In genomic region chr10:61254761-61255160, GRCm38 (mm10) we compare ENCODE assay signal across 12 mouse cellular contexts. TPM values are rescaled to one million over a fixed set of nuclear protein-coding genes. Genes with fewer than 3 reads are reported as not detected.
DNase-seq lines count a peak whose midpoint lies in the region; ATAC-seq and TF ChIP-seq lines count a peak whose summit lies in the region.
"Had no signal": no experiment of that assay in that cellular context is flagged by ENCODE, and none has a peak within 500 bp of the region (broad histone marks: within the 10 kb centered on the region; RNA-seq: fewer than 3 reads in every experiment).

No protein-coding gene starts in this region.

- no peak overlapping the region for H3K4me2 ChIP-seq in embryonic facial prominence, embryonic 14.5 days (ENCODE audit: low read depth, low read length)
- H3K4me2 ChIP-seq in lung, embryonic 14.5 days, result no peak overlapping the region
- H3K4me2 ChIP-seq in intestine, embryonic 16.5 days (ENCODE audit: low read depth, low read length), result no peak overlapping the region
- H3K4me2 ChIP-seq: hindbrain, embryonic 14.5 days; midbrain, embryonic 11.5 days had no signal

- H3K4me1 ChIP-seq in embryonic facial prominence, embryonic 14.5 days (ENCODE audit: control insufficient read depth, insufficient read depth, low read length), result no peaks in the 10 kb centered on the region
- peaks cover 4% of the 10 kb centered on the region for H3K4me1 ChIP-seq in embryonic facial prominence, embryonic 10.5 days
- H3K4me1 ChIP-seq in lung, embryonic 14.5 days (ENCODE audit: insufficient read depth), result no peaks in the 10 kb centered on the region
- no peaks in the 10 kb centered on the region for H3K4me1 ChIP-seq in intestine, embryonic 16.5 days (ENCODE audit: control insufficient read depth, insufficient read depth, low read length)

- TF ChIP-seq CTCF in lung, embryonic 14.5 days (IDR thresholded peaks at IDR 0.05; ENCODE audit: low read depth), result no peak

- no peak overlapping the region for H3K27ac ChIP-seq in embryonic facial prominence, embryonic 14.5 days (replicated peaks; ENCODE audit: low read depth, low read length)
- no peak overlapping the region for H3K27ac ChIP-seq in embryonic facial prominence, embryonic 10.5 days (replicated peaks)
- peak overlapping the region; percentile 40; the same call in 1 of the 2 replicates for H3K27ac ChIP-seq in lung, embryonic 14.5 days (ENCODE audit: low read depth)
- no peak overlapping the region for H3K27ac ChIP-seq in intestine, embryonic 16.5 days (ENCODE audit: low read length)
- H3K27ac ChIP-seq: hindbrain, embryonic 14.5 days; limb, embryonic 10.5 days had no signal

- ATAC-seq in embryonic facial prominence, embryonic 14.5 days (ENCODE audit: low read depth), result no peak
- peak; percentile 31; the same call in 1 of the 2 replicates for ATAC-seq in lung, embryonic 14.5 days (ENCODE audit: insufficient read depth)
- no peak for ATAC-seq in intestine, embryonic 16.5 days

- no peaks in the 10 kb centered on the region for H3K36me3 ChIP-seq in embryonic facial prominence, embryonic 14.5 days (ENCODE audit: control insufficient read depth, insufficient read depth, low read length)
- no peaks in the 10 kb centered on the region for H3K36me3 ChIP-seq in embryonic facial prominence, embryonic 10.5 days (replicated peaks)
- H3K36me3 ChIP-seq in lung, embryonic 14.5 days (ENCODE audit: insufficient read depth), result no peaks in the 10 kb centered on the region
- no peaks in the 10 kb centered on the region for H3K36me3 ChIP-seq in intestine, embryonic 16.5 days (ENCODE audit: control insufficient read depth, insufficient read depth, low read length)
- H3K36me3 ChIP-seq: limb, embryonic 10.5 days had no signal

- H3K27me3 ChIP-seq in embryonic facial prominence, embryonic 14.5 days (replicated peaks; ENCODE audit: control insufficient read depth, insufficient read depth, low read length), result no peaks in the 10 kb centered on the region
- H3K27me3 ChIP-seq in embryonic facial prominence, embryonic 10.5 days (replicated peaks; ENCODE audit: low read depth, poor library complexity, severe bottlenecking), result no peaks in the 10 kb centered on the region
- H3K27me3 ChIP-seq in lung, embryonic 14.5 days (ENCODE audit: insufficient read depth, low read length), result no peaks in the 10 kb centered on the region
- no peaks in the 10 kb centered on the region for H3K27me3 ChIP-seq in intestine, embryonic 16.5 days (replicated peaks; ENCODE audit: control insufficient read depth, insufficient read depth, low read length)

- WGBS in embryonic facial prominence, embryonic 14.5 days, result 62% methylated on average over 6 of the region's 6 CpGs
- 93% methylated on average over 6 of the region's 6 CpGs for WGBS in embryonic facial prominence, embryonic 10.5 days
- 61% methylated on average over 6 of the region's 6 CpGs for WGBS in lung, embryonic 14.5 days
- 59% methylated on average over 6 of the region's 6 CpGs for WGBS in intestine, embryonic 16.5 days

- no peak overlapping the region for H3K4me3 ChIP-seq in embryonic facial prominence, embryonic 14.5 days (ENCODE audit: low read depth, low read length)
- H3K4me3 ChIP-seq in embryonic facial prominence, embryonic 10.5 days, result no peak overlapping the region
- H3K4me3 ChIP-seq in lung, embryonic 14.5 days (ENCODE audit: low read depth, low read length), result no peak overlapping the region
- no peak overlapping the region for H3K4me3 ChIP-seq in intestine, embryonic 16.5 days (ENCODE audit: low read length)
- H3K4me3 ChIP-seq: limb, embryonic 10.5 days had no signal

- peaks cover 12% of the 10 kb centered on the region; the same call in 1 of the 2 replicates for H3K9me3 ChIP-seq in embryonic facial prominence, embryonic 14.5 days (ENCODE audit: control insufficient read depth, low read length)
- peaks cover 2% of the 10 kb centered on the region; the same call in 1 of the 2 replicates for H3K9me3 ChIP-seq in embryonic facial prominence, embryonic 10.5 days
- H3K9me3 ChIP-seq in lung, embryonic 14.5 days (ENCODE audit: low read depth, low read length), result 0 out of 2 replicates have a peak, but pooled peaks cover 3% of the 10 kb centered on the region
- H3K9me3 ChIP-seq in intestine, embryonic 16.5 days (ENCODE audit: control insufficient read depth, low read length), result peaks cover 4% of the 10 kb centered on the region
- H3K9me3 ChIP-seq: limb, embryonic 10.5 days had no signal

- peak; percentile 45 for DNase-seq in embryonic facial prominence, embryonic 14.5 days (ENCODE audit: low spot score)
- DNase-seq in embryonic facial prominence, embryonic 10.5 days (ENCODE audit: low spot score), result no peak
- DNase-seq in lung, embryonic 14.5 days, result peak; percentile 64
- no peak for DNase-seq in lung, postnatal 25 days (ENCODE audit: low spot score)
- DNase-seq in gastrocnemius, postnatal 14 days, result peak; percentile 39
- peak; percentile 54 to 72 for DNase-seq in lung, postnatal 4 days
- DNase-seq in thymus, postnatal 14 days, result no peak
- DNase-seq: B cell, adult 2 months had no signal

- intact Hi-C loops in gastrocnemius, postnatal 14 days (cut with DNase I; ENCODE audit: low total_unique reads), result no loop called here

- no peak overlapping the region for H3K9ac ChIP-seq in embryonic facial prominence, embryonic 14.5 days (ENCODE audit: low read depth, low read length)
- H3K9ac ChIP-seq in lung, embryonic 14.5 days, result no peak overlapping the region
- H3K9ac ChIP-seq in intestine, embryonic 16.5 days (ENCODE audit: low read depth, low read length), result no peak overlapping the region
- H3K9ac ChIP-seq: hindbrain, embryonic 14.5 days had no signal

RNA-seq across cellular contexts. Expression of gene Adamts14, which starts 18.5 kb away (rescaled TPM):
- 7.2 and 7.3 TPM in 2 replicates for polyA plus RNA-seq in embryonic facial prominence, embryonic 14.5 days (2014; fragmentation: Nextera tagmentation; extraction: Ambion mirVana)
- 0.40 and 0.42 TPM in 2 replicates for polyA plus RNA-seq in embryonic facial prominence, embryonic 10.5 days (2016; fragmentation: Nextera tagmentation; extraction: Ambion mirVana)
- 1.5 and 1.8 TPM in 2 replicates for polyA plus RNA-seq in lung, embryonic 14.5 days (2014; fragmentation: Nextera tagmentation; extraction: Ambion mirVana)
- 1 to 10 TPM; 3.7 to 4.2 TPM for total RNA-seq in gastrocnemius, postnatal 14 days (2021)
- polyA plus RNA-seq in intestine, embryonic 16.5 days (2015; fragmentation: Nextera tagmentation; extraction: Ambion mirVana), result 0.75 TPM in 2 replicates

RNA-seq across cellular contexts. Expression of gene Prf1, which starts 42.9 kb away (rescaled TPM):
- 0.14 TPM in 1 of 2 replicates, not detected in the other for polyA plus RNA-seq in embryonic facial prominence, embryonic 14.5 days (2014; fragmentation: Nextera tagmentation; extraction: Ambion mirVana)
- polyA plus RNA-seq in embryonic facial prominence, embryonic 10.5 days (2016; fragmentation: Nextera tagmentation; extraction: Ambion mirVana), result not detected in 2 replicates
- polyA plus RNA-seq in lung, embryonic 14.5 days (2014; fragmentation: Nextera tagmentation; extraction: Ambion mirVana), result not detected in 2 replicates
- total RNA-seq in gastrocnemius, postnatal 14 days (2021), result not detected
- 0.06 TPM in 1 of 2 replicates, not detected in the other for polyA plus RNA-seq in intestine, embryonic 16.5 days (2015; fragmentation: Nextera tagmentation; extraction: Ambion mirVana)
- polyA plus RNA-seq: limb, embryonic 10.5 days had no signal

Comparison
In these comparisons a context has a peak if more than half of its experiments do, and no peak if none do; other contexts are left out.
1. DNase-seq: peak in embryonic facial prominence, embryonic 14.5 days (single experiment), lung, embryonic 14.5 days (single experiment), gastrocnemius, postnatal 14 days (single experiment) and lung, postnatal 4 days (2 of 2); none in embryonic facial prominence, embryonic 10.5 days (single experiment), lung, postnatal 25 days (single experiment) and thymus, postnatal 14 days (single experiment).